Mouse (Mus musculus): ENCODE measurements around the gene Pacrg. TPM values are rescaled to one million over a fixed set of nuclear protein-coding genes. Genes with fewer than 3 reads are reported as not detected.

Pacrg gene
- polyA plus RNA-seq, 1 experiment from 2014 or later, result 6.7 TPM

DNA sequence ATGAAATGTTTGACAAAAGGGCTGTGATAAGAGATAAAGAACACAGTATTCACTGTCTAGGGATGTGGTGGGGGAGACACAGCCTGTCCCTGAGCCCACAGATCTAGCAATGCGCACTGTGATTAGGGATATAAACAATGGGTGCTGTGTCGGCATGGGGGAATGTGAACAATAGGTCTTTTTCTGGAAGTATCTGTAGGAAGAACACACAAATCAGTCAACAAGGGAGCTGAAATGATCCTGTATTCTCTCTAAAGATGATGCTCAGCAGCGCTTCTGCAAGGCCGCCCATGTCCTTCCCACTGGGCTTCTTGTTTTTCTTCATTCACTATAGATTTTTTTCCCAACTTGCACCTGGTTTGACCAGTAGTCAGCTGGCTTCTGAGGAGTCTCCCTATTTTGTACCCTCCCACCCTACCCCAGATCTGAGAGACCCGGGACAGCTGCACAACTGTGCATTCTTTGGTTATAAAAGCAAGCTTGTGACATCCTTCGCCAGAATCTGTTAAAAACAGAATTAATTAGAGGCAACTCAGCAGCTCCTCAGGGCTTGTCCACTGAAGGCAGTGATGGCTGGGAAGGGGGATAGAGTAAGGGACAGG lies 356.1 kb downstream of the Pacrg start:
- Histone ChIP-seq H3K4me3 (replicated peaks; ENCODE audit: low read length) (no peak overlapping the region), H3K9me3 (ENCODE audit: control insufficient read depth, low read length) (no peaks in the 10 kb centered on the region), H3K27me3 (replicated peaks; ENCODE audit: control insufficient read depth, insufficient read depth, low read length) (no peaks in the 10 kb centered on the region), H3K4me2 (ENCODE audit: low read length) (no peak overlapping the region), H3K36me3 (ENCODE audit: control insufficient read depth, insufficient read depth) (no peaks in the 10 kb centered on the region), H3K4me1 (replicated peaks; ENCODE audit: control insufficient read depth, insufficient read depth, low read length) (peaks cover 7% of the 10 kb centered on the region), H3K9ac (replicated peaks; ENCODE audit: low read depth, low read length) (no peak overlapping the region), H3K27ac (ENCODE audit: low read length) (no peak overlapping the region)
- 34% methylated on average over 6 of the region's 6 CpGs for WGBS
- no peak for ATAC-seq

- H3K36me3 ChIP-seq (ENCODE audit: control insufficient read depth, insufficient read depth), result no peaks in the 10 kb centered on the region
- H3K4me2 ChIP-seq (ENCODE audit: low read length), result no peak overlapping the region
- no peaks in the 10 kb centered on the region for H3K9me3 ChIP-seq (ENCODE audit: control insufficient read depth, low read length)
- WGBS, result 70% methylated on average over 1 of the region's 1 CpGs
- ATAC-seq, result no peak
- H3K27me3 ChIP-seq (replicated peaks; ENCODE audit: control insufficient read depth, insufficient read depth, low read length), result no peaks in the 10 kb centered on the region
- H3K4me1 ChIP-seq (replicated peaks; ENCODE audit: control insufficient read depth, insufficient read depth, low read length), result peaks cover 7% of the 10 kb centered on the region
- H3K4me3 ChIP-seq (replicated peaks; ENCODE audit: low read length), result no peak overlapping the region
- no peak overlapping the region for H3K27ac ChIP-seq (ENCODE audit: low read length)
- no peak overlapping the region for H3K9ac ChIP-seq (replicated peaks; ENCODE audit: low read depth, low read length)
Observed at GRCm38 (mm10) chr17:10481081-10481480, 359.0 kb downstream of the Pacrg start.

DNA sequence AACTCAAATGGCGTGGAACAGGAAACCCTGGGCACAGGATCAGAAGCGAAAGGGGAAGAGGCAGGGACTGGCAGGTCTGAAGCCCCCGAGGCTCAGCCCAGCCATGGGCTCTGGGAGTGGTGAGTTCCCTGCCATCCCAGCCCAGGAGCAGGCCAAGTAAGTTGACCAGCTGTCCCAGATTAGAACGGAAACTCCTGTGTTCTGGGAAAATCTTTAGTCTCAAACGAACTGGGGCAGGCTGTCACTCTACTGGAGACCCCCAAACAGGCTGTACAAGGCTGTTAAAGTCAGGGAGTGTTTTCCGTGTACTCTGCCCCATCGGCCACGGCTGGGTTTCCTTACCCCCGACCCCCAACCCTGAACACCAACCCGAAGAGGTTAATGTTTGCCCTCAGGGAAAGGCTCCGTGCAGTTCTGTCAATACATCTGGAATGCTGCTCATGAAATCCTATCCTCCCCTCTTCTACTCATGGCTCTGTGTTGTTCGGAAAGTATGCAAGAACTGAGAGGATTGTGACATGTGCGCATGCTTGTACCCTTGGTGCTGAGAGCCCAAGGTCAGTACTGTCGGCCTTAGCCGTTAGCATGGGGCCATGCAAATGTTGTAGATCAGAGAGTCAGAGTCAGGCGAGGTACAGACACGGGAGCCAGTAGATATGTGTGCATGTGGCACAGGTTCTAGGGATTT lies 360.9 kb downstream of the Pacrg start:
- 85% methylated on average over 17 of the region's 17 CpGs for WGBS
- no peaks in the 10 kb centered on the region for H3K9me3 ChIP-seq (ENCODE audit: control insufficient read depth, low read length)
- H3K27ac ChIP-seq (ENCODE audit: low read length), result no peak overlapping the region
- peaks cover 3% of the 10 kb centered on the region for H3K4me1 ChIP-seq (replicated peaks; ENCODE audit: control insufficient read depth, insufficient read depth, low read length)
- H3K27me3 ChIP-seq (replicated peaks; ENCODE audit: control insufficient read depth, insufficient read depth, low read length), result no peaks in the 10 kb centered on the region
- H3K36me3 ChIP-seq (ENCODE audit: control insufficient read depth, insufficient read depth), result no peaks in the 10 kb centered on the region
- no peak for ATAC-seq
- H3K9ac ChIP-seq (replicated peaks; ENCODE audit: low read depth, low read length), result no peak overlapping the region
- no peak overlapping the region for H3K4me3 ChIP-seq (replicated peaks; ENCODE audit: low read length)
- H3K4me2 ChIP-seq (ENCODE audit: low read length), result no peak overlapping the region

- Histone ChIP-seq H3K4me2 (ENCODE audit: low read length) (no peak overlapping the region), H3K27me3 (replicated peaks; ENCODE audit: control insufficient read depth, insufficient read depth, low read length) (no peaks in the 10 kb centered on the region), H3K27ac (ENCODE audit: low read length) (no peak overlapping the region), H3K4me1 (replicated peaks; ENCODE audit: control insufficient read depth, insufficient read depth, low read length) (no peaks in the 10 kb centered on the region), H3K9ac (replicated peaks; ENCODE audit: low read depth, low read length) (no peak overlapping the region), H3K36me3 (ENCODE audit: control insufficient read depth, insufficient read depth) (no peaks in the 10 kb centered on the region), H3K9me3 (ENCODE audit: control insufficient read depth, low read length) (no peaks in the 10 kb centered on the region), H3K4me3 (replicated peaks; ENCODE audit: low read length) (no peak overlapping the region)
- 69% methylated on average over 3 of the region's 3 CpGs for WGBS
- ATAC-seq, result no peak
Observed at GRCm38 (mm10) chr17:10478377-10478776, 361.7 kb downstream of the Pacrg start.

DNA sequence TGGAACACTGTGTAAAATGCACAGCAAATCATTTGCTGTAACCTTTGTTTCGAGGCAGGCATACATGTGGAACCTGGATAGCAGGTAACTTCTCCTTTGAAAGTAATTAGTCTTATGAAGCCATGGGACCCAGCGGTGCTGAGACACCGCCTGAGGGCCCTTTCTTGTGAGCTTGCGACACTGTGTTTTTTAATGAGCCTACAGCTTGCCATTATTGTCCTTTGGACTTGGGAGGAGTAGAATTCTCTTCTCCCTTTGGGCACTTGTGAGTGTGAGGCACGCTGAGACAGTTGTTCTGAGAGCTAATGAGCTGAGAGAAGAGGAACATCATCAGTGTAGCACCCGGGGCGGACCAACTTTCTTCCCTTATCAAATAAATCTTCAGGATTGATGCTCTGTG lies 363.3 kb downstream of the Pacrg start:
- no peaks in the 10 kb centered on the region for H3K36me3 ChIP-seq (ENCODE audit: control insufficient read depth, insufficient read depth)
- H3K9me3 ChIP-seq (ENCODE audit: control insufficient read depth, low read length), result no peaks in the 10 kb centered on the region
- H3K27me3 ChIP-seq (replicated peaks; ENCODE audit: control insufficient read depth, insufficient read depth, low read length), result no peaks in the 10 kb centered on the region
- no peak overlapping the region for H3K4me3 ChIP-seq (replicated peaks; ENCODE audit: low read length)
- no peak overlapping the region for H3K4me2 ChIP-seq (ENCODE audit: low read length)
- H3K4me1 ChIP-seq (replicated peaks; ENCODE audit: control insufficient read depth, insufficient read depth, low read length), result no peaks in the 10 kb centered on the region
- no peak overlapping the region for H3K27ac ChIP-seq (ENCODE audit: low read length)
- ATAC-seq, result no peak
- H3K9ac ChIP-seq (replicated peaks; ENCODE audit: low read depth, low read length), result no peak overlapping the region
- 44% methylated on average over 7 of the region's 7 CpGs for WGBS

DNA sequence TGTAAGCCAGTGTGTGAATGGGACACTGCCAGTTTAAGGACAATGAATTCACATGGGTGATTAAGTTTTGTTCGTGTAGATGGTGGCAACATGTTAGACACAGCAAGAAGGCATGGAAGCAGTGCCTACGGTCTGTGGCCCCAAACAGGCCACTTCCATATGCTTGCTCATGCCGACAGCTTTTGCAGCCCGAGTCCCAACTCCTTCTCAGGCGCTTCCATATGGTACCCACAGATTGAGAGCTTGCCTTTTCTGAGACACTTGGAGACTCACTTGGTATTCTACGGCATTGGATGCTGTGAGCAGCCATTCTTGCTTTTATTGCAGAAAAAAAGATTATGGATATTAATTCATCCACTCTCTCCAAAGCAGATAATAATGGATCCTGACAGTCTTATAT lies 365.1 kb downstream of the Pacrg start:
- no peak overlapping the region for H3K27ac ChIP-seq (ENCODE audit: low read length)
- peak; percentile 40; the same call in 1 of the 2 replicates for ATAC-seq
- no peak overlapping the region for H3K4me2 ChIP-seq (ENCODE audit: low read length)
- H3K9me3 ChIP-seq (ENCODE audit: control insufficient read depth, low read length), result no peaks in the 10 kb centered on the region
- no peak overlapping the region for H3K9ac ChIP-seq (replicated peaks; ENCODE audit: low read depth, low read length)
- 73% methylated on average over 6 of the region's 6 CpGs for WGBS
- H3K4me3 ChIP-seq (replicated peaks; ENCODE audit: low read length), result no peak overlapping the region
- no peaks in the 10 kb centered on the region for H3K27me3 ChIP-seq (replicated peaks; ENCODE audit: control insufficient read depth, insufficient read depth, low read length)
- H3K4me1 ChIP-seq (replicated peaks; ENCODE audit: control insufficient read depth, insufficient read depth, low read length), result no peaks in the 10 kb centered on the region
- H3K36me3 ChIP-seq (ENCODE audit: control insufficient read depth, insufficient read depth), result no peaks in the 10 kb centered on the region

- WGBS, result 82% methylated on average over 7 of the region's 7 CpGs
- no peak overlapping the region for H3K9ac ChIP-seq (replicated peaks; ENCODE audit: low read depth, low read length)
- no peaks in the 10 kb centered on the region for H3K36me3 ChIP-seq (ENCODE audit: control insufficient read depth, insufficient read depth)
- H3K27ac ChIP-seq (ENCODE audit: low read length), result no peak overlapping the region
- H3K27me3 ChIP-seq (replicated peaks; ENCODE audit: control insufficient read depth, insufficient read depth, low read length), result no peaks in the 10 kb centered on the region
- no peak for ATAC-seq
- H3K4me1 ChIP-seq (replicated peaks; ENCODE audit: control insufficient read depth, insufficient read depth, low read length), result no peaks in the 10 kb centered on the region
- no peaks in the 10 kb centered on the region for H3K9me3 ChIP-seq (ENCODE audit: control insufficient read depth, low read length)
- H3K4me2 ChIP-seq (ENCODE audit: low read length), result no peak overlapping the region
- H3K4me3 ChIP-seq (replicated peaks; ENCODE audit: low read length), result no peak overlapping the region
Observed at GRCm38 (mm10) chr17:10473826-10474384, 366.2 kb downstream of the Pacrg start.

- Histone ChIP-seq H3K27me3 (replicated peaks; ENCODE audit: control insufficient read depth, insufficient read depth, low read length) (no peaks in the 10 kb centered on the region), H3K27ac (ENCODE audit: low read length) (no peak overlapping the region), H3K4me3 (replicated peaks; ENCODE audit: low read length) (no peak overlapping the region), H3K4me2 (ENCODE audit: low read length) (no peak overlapping the region), H3K36me3 (ENCODE audit: control insufficient read depth, insufficient read depth) (no peaks in the 10 kb centered on the region), H3K9me3 (ENCODE audit: control insufficient read depth, low read length) (no peaks in the 10 kb centered on the region), H3K9ac (replicated peaks; ENCODE audit: low read depth, low read length) (no peak overlapping the region), H3K4me1 (replicated peaks; ENCODE audit: control insufficient read depth, insufficient read depth, low read length) (no peaks in the 10 kb centered on the region)
- WGBS, result 90% methylated on average over 6 of the region's 6 CpGs
- ATAC-seq, result no peak
Observed at GRCm38 (mm10) chr17:10473175-10473574, 366.9 kb downstream of the Pacrg start.

DNA sequence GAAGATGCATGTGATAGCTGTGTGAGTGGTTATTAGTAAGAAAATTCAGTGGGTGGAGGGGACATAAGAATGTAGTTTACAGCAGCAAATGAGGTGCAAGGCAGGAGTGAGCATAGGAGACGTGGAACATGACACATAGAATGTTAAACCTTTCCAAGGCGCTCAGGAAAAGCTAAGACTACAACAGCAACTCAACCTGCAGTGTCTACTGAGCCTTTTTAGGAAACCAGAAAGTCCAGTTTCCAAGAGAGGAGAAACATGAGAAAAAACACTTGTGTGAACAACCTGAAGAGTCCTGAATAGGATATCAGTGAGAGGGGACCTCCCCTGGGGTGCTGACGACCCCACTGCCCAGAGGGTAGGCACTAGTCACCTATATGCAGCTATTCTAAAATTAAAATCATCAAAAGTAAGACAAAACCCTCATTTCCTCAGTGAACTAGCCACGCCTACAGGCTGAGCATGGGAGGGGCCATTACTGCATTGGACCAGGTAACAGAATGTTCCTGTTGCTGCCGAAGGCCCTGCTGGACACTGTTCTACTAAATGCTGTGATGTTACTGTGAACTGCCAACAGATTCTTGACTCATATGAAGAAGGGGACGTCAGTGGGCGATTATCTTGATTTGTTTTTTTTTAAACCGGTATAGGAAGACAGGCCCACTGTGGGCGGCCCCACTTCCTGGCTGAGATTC lies 370.1 kb downstream of the Pacrg start:
- Histone ChIP-seq H3K36me3 (ENCODE audit: control insufficient read depth, insufficient read depth) (no peaks in the 10 kb centered on the region), H3K4me2 (ENCODE audit: low read length) (no peak overlapping the region), H3K9me3 (ENCODE audit: control insufficient read depth, low read length) (no peaks in the 10 kb centered on the region), H3K4me1 (replicated peaks; ENCODE audit: control insufficient read depth, insufficient read depth, low read length) (no peaks in the 10 kb centered on the region), H3K27ac (ENCODE audit: low read length) (no peak overlapping the region), H3K4me3 (replicated peaks; ENCODE audit: low read length) (no peak overlapping the region), H3K9ac (replicated peaks; ENCODE audit: low read depth, low read length) (no peak overlapping the region), H3K27me3 (replicated peaks; ENCODE audit: control insufficient read depth, insufficient read depth, low read length) (no peaks in the 10 kb centered on the region)
- 93% methylated on average over 9 of the region's 9 CpGs for WGBS
- no peak for ATAC-seq

All from forebrain, embryonic 16.5 days (tissue).